Mouse (Mus musculus) midbrain, embryonic 12.5 days (tissue): ENCODE measurements around the gene Hspa12a. TPM values are rescaled to one million over a fixed set of nuclear protein-coding genes. Genes with fewer than 3 reads are reported as not detected.

ENCODE experiments used
- ATAC-seq: fragments of 200-750 bp; cut with Nextera tagmentation; 2 replicates; pipeline ENCODE4 v1.8.0; 2017; ENCODE audit warnings: low read depth, moderate TSS enrichment, moderate library complexity; ENCODE audit not compliant: low FRiP score
- H3K27ac ChIP-seq: fragments of 300-500 bp; sonication (generic); replicated peaks from 2 replicates; pipeline ENCODE4 v1.5.1; 2016; ENCODE audit warnings: mild to moderate bottlenecking
- H3K27me3 ChIP-seq: fragments of 300-500 bp; sonication (generic); 2 replicates; pipeline ENCODE4 v1.6.1; 2016; ENCODE audit warnings: mild to moderate bottlenecking
- H3K36me3 ChIP-seq: fragments of 300-500 bp; sonication (generic); 2 replicates; pipeline ENCODE4 v1.6.1; 2016
- H3K4me1 ChIP-seq: fragments of 300-500 bp; sonication (generic); 2 replicates; pipeline ENCODE4 v1.6.1; 2016
- H3K4me2 ChIP-seq: fragments of 300-500 bp; sonication (generic); replicated peaks from 2 replicates; pipeline ENCODE4 v1.6.1; 2016; ENCODE audit warnings: mild to moderate bottlenecking, moderate library complexity
- H3K4me3 ChIP-seq: fragments of 300-500 bp; sonication (generic); 2 replicates; pipeline ENCODE4 v1.5.1; 2016; ENCODE audit warnings: mild to moderate bottlenecking
- H3K9ac ChIP-seq: fragments of 300-500 bp; sonication (generic); replicated peaks from 2 replicates; pipeline ENCODE4 v1.6.1; 2016; ENCODE audit warnings: mild to moderate bottlenecking, moderate library complexity
- H3K9me3 ChIP-seq: fragments of 300-500 bp; sonication (generic); 2 replicates; pipeline ENCODE4 v1.6.1; 2016; ENCODE audit warnings: mild to moderate bottlenecking
- WGBS: fragments of 180-500 bp; shearing (Covaris S2); methylation state at CpG from one replicate; pipeline ENCODE4 v1.1.7; 2016; 5-methylcytosine and 5-hydroxymethylcytosine counted together
- microRNA-seq: library from miRNA; unstranded; fragments of <30 nt; microRNA quantifications from one replicate; pipeline ENCODE4, GENCODE M21; 2017
- polyA plus RNA-seq: library from polyadenylated mRNA; unstranded; fragments of >200 nt; fragmentation: Nextera tagmentation; extraction: Ambion mirVana; gene quantifications from 2 replicates; pipeline ENCODE4 v1.2.1, GENCODE M21; 2016

Gene Hspa12a
- polyA plus RNA-seq, 1 experiment from 2014 or later: 28.0 TPM

DNA sequence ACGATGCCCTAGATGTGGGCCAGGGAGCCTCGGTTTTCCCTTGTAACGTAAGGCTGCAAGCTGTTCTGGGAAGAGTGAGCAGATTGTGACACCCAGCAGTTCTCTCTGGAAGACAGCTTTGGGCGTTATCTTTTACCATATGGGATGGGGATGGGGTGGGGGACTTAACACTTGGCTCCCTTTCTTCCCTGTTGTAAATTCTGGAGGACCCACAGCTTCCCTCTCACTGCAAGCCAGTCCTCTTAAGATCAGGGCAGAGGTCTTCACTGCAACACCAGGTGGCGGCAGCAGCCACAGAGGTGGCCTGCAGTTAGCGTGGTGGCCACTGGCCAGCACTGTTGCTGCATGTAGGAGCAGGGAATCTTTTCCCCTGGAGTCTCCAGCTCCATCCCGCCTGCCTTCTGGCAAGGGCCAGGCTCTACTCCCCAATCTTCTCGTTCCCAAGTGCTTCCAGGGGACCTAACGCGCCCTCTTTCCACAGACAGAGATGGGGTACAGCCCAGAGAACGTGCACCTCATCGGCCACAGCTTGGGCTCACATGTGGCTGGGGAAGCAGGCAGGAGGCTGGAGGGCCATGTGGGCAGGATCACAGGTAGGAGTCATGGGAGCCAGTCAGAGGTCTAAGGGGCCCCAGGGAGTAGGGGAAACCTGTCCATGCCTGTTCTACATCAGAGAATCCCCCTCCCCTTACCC is 180.5 kb downstream of the Hspa12a start:
- no peak overlapping the region for H3K27ac ChIP-seq
- no peak overlapping the region for H3K9ac ChIP-seq
- WGBS: 16% methylated on average over 12 of the region's 12 CpGs
- no peaks in the 10 kb centered on the region for H3K36me3 ChIP-seq
- H3K4me1 ChIP-seq: peaks cover 9% of the 10 kb centered on the region; the same call in 1 of the 2 replicates
- H3K9me3 ChIP-seq: no peaks in the 10 kb centered on the region
- peaks cover 9% of the 10 kb centered on the region; the same call in 1 of the 2 replicates for H3K27me3 ChIP-seq
- H3K4me3 ChIP-seq: no peak overlapping the region
- ATAC-seq: peak; percentile 56; the same call in 1 of the 2 replicates
- 0 out of 2 replicates have a peak overlapping the region, but pooled peaks have one; percentile 17 for H3K4me2 ChIP-seq

DNA sequence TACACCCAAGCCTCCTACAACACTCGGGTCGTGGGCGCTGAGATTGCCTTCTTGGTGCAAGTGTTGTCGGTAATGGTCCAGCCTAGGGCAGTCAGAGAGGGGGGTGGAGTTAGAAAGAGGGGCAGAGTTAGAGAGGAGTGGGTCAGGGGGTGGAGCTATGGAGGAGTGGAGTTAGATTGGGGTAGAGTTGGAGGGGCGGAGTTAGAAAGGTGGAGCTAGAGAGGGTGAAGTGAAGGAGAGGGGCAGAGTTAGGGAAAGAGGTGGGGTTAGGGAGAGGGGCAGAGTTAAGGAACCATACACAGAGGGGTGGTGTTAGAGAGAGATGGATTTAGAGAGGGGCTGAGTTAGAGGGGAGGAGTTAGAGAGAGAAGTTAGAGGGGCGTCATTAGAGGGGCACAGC is 181.1 kb downstream of the Hspa12a start:
- H3K9me3 ChIP-seq: no peaks in the 10 kb centered on the region
- H3K4me3 ChIP-seq: no peak overlapping the region
- no peak for ATAC-seq
- peaks cover 9% of the 10 kb centered on the region; the same call in 1 of the 2 replicates for H3K27me3 ChIP-seq
- H3K9ac ChIP-seq: no peak overlapping the region
- H3K4me2 ChIP-seq: no peak overlapping the region
- peaks cover 6% of the 10 kb centered on the region; the same call in 1 of the 2 replicates for H3K4me1 ChIP-seq
- 22% methylated on average over 6 of the region's 6 CpGs for WGBS
- H3K27ac ChIP-seq: no peak overlapping the region
- no peaks in the 10 kb centered on the region for H3K36me3 ChIP-seq

DNA sequence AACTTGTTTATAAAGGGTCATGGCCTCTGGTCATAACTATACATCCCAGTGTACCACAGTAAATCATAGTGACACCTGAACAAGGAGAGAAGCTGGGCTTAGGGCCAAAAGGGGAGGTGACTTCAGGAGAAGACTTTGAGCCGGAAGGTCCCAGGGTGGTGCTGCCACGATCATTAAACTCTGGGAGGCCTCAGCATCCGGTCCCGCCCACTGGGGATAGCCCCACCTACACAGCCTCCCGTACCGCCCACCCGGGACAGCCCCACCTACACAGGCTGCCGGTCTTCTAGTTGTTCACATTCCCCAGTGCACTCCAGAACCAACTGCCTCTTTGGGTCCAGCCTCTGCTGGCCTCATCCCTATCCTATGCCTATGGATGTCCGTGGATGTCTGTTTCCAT is 184.0 kb downstream of the Hspa12a start, which contains the start of gene Pnliprp2:
Gene Pnliprp2, plus strand, starts transcription at position 297 of the 400 bp plus-strand sequence.
- no peaks in the 10 kb centered on the region; the same call in 1 of the 2 replicates for H3K27me3 ChIP-seq
- no peak within 1 kb of the TSS for H3K27ac ChIP-seq
- H3K36me3 ChIP-seq: no peaks in the 10 kb centered on the region
- 76% methylated on average over 9 of the region's 9 CpGs for WGBS
- H3K4me2 ChIP-seq: no peak within 1 kb of the TSS
- 0 out of 2 replicates have a peak, but pooled peaks cover 2% of the 10 kb centered on the region for H3K4me1 ChIP-seq
- no peak within 1 kb of the TSS for H3K9ac ChIP-seq
- H3K9me3 ChIP-seq: peaks cover 6% of the 10 kb centered on the region; the same call in 1 of the 2 replicates
- no peak for ATAC-seq
- H3K4me3 ChIP-seq: no peak within 1 kb of the TSS

- Histone ChIP-seq H3K4me1 (0 out of 2 replicates have a peak, but pooled peaks cover 2% of the 10 kb centered on the region), H3K9ac (no peak overlapping the region), H3K27ac (no peak overlapping the region), H3K4me2 (no peak overlapping the region), H3K4me3 (no peak overlapping the region), H3K36me3 (no peaks in the 10 kb centered on the region), H3K27me3 (no peaks in the 10 kb centered on the region; the same call in 1 of the 2 replicates), H3K9me3 (peaks cover 8% of the 10 kb centered on the region; the same call in 1 of the 2 replicates)
- no peak for ATAC-seq
- WGBS: 95% methylated on average over 4 of the region's 4 CpGs
Measured at GRCm38 (mm10) chr19:58758871-58759270, 184.6 kb downstream of the Hspa12a start.

DNA sequence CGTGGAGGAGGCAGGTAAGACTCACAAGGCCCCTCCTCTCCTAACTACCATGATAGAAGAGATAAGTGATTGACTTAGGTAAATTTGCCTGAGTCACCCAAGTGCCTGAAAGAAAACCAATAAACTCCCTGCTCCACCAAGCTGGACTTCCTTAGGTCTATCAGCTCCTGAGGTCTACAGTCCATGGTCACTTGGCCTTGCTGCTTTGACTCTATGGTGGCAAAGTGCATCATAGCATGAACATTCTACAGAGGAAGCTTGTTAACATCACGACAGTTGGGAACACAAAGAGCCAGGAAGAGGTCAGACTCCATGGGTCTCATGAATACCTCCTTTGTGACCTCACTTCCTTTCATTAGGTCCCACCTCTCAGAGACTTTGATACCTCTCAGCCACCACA is 191.9 kb downstream of the Hspa12a start:
- no peak overlapping the region for H3K9ac ChIP-seq
- no peak overlapping the region for H3K4me2 ChIP-seq
- H3K9me3 ChIP-seq: peaks cover 8% of the 10 kb centered on the region; the same call in 1 of the 2 replicates
- WGBS: 74% methylated on average over 2 of the region's 2 CpGs
- ATAC-seq: no peak
- H3K4me3 ChIP-seq: no peak overlapping the region
- H3K27ac ChIP-seq: no peak overlapping the region
- no peaks in the 10 kb centered on the region for H3K4me1 ChIP-seq
- H3K27me3 ChIP-seq: no peaks in the 10 kb centered on the region
- no peaks in the 10 kb centered on the region for H3K36me3 ChIP-seq

GRCm38 (mm10) chr19:58750822-58751221 is 192.6 kb downstream of the Hspa12a start:
- no peak overlapping the region for H3K9ac ChIP-seq
- ATAC-seq: no peak
- no peak overlapping the region for H3K4me3 ChIP-seq
- 84% methylated on average over 2 of the region's 2 CpGs for WGBS
- no peak overlapping the region for H3K4me2 ChIP-seq
- peaks cover 8% of the 10 kb centered on the region; the same call in 1 of the 2 replicates for H3K9me3 ChIP-seq
- no peaks in the 10 kb centered on the region for H3K36me3 ChIP-seq
- H3K27ac ChIP-seq: no peak overlapping the region
- no peaks in the 10 kb centered on the region for H3K27me3 ChIP-seq
- no peaks in the 10 kb centered on the region for H3K4me1 ChIP-seq

- Histone ChIP-seq H3K27me3 (no peaks in the 10 kb centered on the region), H3K36me3 (no peaks in the 10 kb centered on the region), H3K4me1 (no peaks in the 10 kb centered on the region), H3K9ac (no peak overlapping the region), H3K4me2 (no peak overlapping the region), H3K27ac (no peak overlapping the region), H3K9me3 (no peaks in the 10 kb centered on the region), H3K4me3 (no peak overlapping the region)
- ATAC-seq: no peak
- 93% methylated on average over 9 of the region's 9 CpGs for WGBS
Measured at GRCm38 (mm10) chr19:58747498-58748000, 195.9 kb downstream of the Hspa12a start.

Small RNA genes within 50 kb of the gene (microRNA-seq; reads per million reads assigned to microRNA genes)
- gene Mir3086: 5.8 reads per million, percentile 20 among the genes with 10 or more reads in this experiment

Other genes starting within 250 kb of the Hspa12a start
- gene Pnliprp1, start 214.8 kb downstream of the Hspa12a start, polyA plus RNA-seq: 0.19 TPM in 1 of 2 replicates, not detected in the other
- gene Pnliprp2, start 183.9 kb downstream of the Hspa12a start, polyA plus RNA-seq: not detected in 2 replicates
- gene 1700019N19Rik, start 149.2 kb downstream of the Hspa12a start, polyA plus RNA-seq: not detected in 2 replicates
- gene Eno4, start 229 bp downstream of the Hspa12a start, polyA plus RNA-seq: 0.37 and 0.81 TPM in 2 replicates
- 3.7 and 4.5 TPM in 2 replicates for gene Shtn1, start 132.4 kb upstream of the Hspa12a start, polyA plus RNA-seq
- gene Vax1, start 226.4 kb upstream of the Hspa12a start, polyA plus RNA-seq: 0.46 and 1.0 TPM in 2 replicates